Mouse (Mus musculus): ENCODE results near the gene Gmeb1. TPM values are rescaled to one million over a fixed set of nuclear protein-coding genes. Genes with fewer than 3 reads are reported as not detected.
A peak's percentile ranks its signal among the peaks of the same experiment; 100 is the strongest.
"Not testable (repeated sequence)": the region's sequence is repeated elsewhere in the genome, so short reads cannot be mapped to it uniquely, and the experiment has no call there.

The Gmeb1 gene
- polyA plus RNA-seq, 1 experiment from 2014 or later: 28.8 TPM

DNA sequence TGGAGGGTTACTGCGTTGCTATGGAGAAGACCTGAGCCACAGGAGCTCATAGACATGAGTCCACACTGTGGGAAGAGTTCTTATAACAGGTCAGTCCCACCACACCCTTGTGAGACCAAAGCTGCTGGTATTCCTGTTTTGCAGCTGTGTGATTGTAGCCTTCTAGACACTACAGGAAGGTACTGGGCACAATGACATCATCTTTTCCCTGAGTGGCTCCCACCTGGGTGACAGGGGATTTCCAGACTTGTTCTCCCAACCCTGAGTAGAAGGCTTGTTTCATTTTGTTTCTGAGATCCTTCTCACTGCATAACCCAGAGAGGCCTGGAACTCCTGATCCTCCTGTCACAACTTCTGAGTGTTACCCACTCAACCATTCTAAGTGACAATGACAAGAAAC lies 38.4 kb upstream of the Gmeb1 start:
- Histone ChIP-seq H3K9me3 (no peaks in the 10 kb centered on the region), H3K4me3 (no peak overlapping the region), H3K27me3 (replicated peaks) (no peaks in the 10 kb centered on the region), H3K27ac (replicated peaks) (no peak overlapping the region), H3K4me2 (no peak overlapping the region), H3K9ac (no peak overlapping the region), H3K36me3 (no peaks in the 10 kb centered on the region), H3K4me1 (peaks cover 19% of the 10 kb centered on the region)
- ATAC-seq (ENCODE audit: extremely low read depth, insufficient number of reproducible peaks, low FRiP score, low TSS enrichment): no peak
- WGBS: 97% methylated on average over 1 of the region's 1 CpGs

DNA sequence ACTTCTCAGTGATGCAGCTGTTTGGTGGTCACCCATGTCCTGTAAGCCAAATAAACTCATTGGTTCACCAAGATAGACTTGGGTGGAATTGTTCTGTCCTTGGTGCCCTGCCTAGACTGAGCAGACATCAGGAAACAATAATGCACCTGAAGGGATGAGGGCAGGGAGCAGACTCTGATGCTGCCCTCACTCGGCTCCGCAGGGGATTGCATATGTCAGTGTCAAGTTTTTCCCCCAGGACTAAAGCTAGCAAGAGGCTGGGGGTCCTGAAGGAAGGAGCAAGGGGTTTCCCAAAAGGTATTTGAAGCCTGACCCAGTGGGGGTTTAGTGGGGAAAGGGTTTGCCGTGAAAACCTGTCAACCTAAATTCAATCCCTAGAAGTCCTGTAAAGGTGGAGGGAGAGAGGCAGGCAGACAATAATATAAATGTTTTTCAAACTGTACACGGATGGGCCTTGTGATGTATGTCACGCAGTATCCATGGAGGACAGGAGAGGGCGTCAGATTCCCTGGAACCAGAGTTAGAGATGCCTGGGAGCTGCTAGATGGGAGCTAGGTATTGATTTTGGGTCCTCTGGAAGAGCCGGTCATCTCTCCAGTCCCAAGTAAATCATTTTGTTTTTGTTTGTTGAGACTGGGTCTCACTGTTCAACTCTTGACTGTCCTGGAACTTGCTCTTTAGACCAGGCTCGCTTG lies 34.4 kb upstream of the Gmeb1 start:
- H3K4me1 ChIP-seq: no peaks in the 10 kb centered on the region

DNA sequence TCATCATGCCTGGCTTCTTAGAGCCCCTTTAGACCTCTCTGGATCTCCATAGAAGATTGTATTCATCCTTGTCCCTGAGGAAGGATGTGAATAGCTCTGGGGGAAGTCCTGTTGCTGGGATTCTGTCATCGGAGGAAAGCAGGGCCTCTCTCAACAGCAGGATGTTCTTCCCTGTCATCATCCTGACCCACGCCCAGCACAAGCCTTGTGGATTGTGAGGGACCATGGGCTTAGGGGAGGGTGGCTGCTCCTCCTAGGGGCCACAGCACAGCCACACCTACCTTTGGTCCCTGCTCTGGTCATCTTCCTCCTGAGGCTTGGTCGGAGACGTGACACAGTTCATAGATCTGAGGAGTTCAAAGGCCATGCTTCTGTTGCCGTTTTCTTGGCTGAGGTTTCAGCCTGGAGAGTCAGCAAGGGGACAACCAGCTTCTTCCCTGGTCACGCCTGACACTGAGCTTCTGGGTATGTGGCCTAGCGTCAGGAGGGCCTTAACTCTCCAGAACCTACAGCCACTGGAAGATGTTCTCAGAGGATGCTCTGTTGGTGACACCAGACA lies 32.4 kb upstream of the Gmeb1 start:
- Histone ChIP-seq H3K27me3 (replicated peaks) (no peaks in the 10 kb centered on the region), H3K9me3 (peaks cover 5% of the 10 kb centered on the region), H3K4me1 (no peaks in the 10 kb centered on the region), H3K9ac (no peak overlapping the region), H3K4me2 (no peak overlapping the region), H3K36me3 (peaks cover 47% of the 10 kb centered on the region), H3K27ac (replicated peaks) (no peak overlapping the region), H3K4me3 (no peak overlapping the region)
- WGBS: 73% methylated on average over 7 of the region's 7 CpGs
- ATAC-seq (ENCODE audit: extremely low read depth, insufficient number of reproducible peaks, low FRiP score, low TSS enrichment): no peak

More for the DNA sequence above, 34.4 kb upstream of the Gmeb1 start:
- Histone ChIP-seq H3K36me3 (peaks cover 34% of the 10 kb centered on the region), H3K4me2 (no peak overlapping the region), H3K27me3 (replicated peaks) (no peaks in the 10 kb centered on the region), H3K4me3 (no peak overlapping the region), H3K9ac (no peak overlapping the region), H3K27ac (replicated peaks) (no peak overlapping the region), H3K9me3 (peaks cover 5% of the 10 kb centered on the region)
- ATAC-seq (ENCODE audit: extremely low read depth, insufficient number of reproducible peaks, low FRiP score, low TSS enrichment): no peak
- WGBS: 44% methylated on average over 8 of the region's 8 CpGs

DNA sequence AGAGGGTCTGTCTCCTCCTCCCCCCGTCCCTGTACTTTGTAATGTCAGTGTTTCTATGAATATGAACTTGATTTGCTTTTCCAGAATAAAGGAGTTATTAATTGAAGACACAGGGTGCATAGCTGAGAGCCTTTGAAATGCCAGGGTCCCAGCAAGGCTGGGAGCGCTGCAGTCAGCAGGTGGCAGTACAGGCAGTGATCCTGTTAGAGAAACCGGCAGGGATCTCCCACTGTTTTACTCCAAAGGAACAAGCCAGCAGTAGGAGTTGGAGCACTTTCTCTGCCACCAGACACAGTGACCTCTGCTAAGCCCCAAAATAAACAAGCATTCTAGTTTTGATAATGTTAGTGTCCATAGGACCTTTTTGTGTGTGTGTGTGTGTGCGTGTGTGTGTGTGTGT lies 31.6 kb upstream of the Gmeb1 start:
- Histone ChIP-seq H3K36me3 (peaks cover 47% of the 10 kb centered on the region), H3K27ac (replicated peaks) (no peak overlapping the region), H3K9ac (no peak overlapping the region), H3K27me3 (replicated peaks) (no peaks in the 10 kb centered on the region), H3K4me1 (no peaks in the 10 kb centered on the region), H3K9me3 (peaks cover 5% of the 10 kb centered on the region), H3K4me2 (no peak overlapping the region), H3K4me3 (no peak overlapping the region)
- no peak for ATAC-seq (ENCODE audit: extremely low read depth, insufficient number of reproducible peaks, low FRiP score, low TSS enrichment)
- WGBS: 38% methylated on average over 4 of the region's 4 CpGs

DNA sequence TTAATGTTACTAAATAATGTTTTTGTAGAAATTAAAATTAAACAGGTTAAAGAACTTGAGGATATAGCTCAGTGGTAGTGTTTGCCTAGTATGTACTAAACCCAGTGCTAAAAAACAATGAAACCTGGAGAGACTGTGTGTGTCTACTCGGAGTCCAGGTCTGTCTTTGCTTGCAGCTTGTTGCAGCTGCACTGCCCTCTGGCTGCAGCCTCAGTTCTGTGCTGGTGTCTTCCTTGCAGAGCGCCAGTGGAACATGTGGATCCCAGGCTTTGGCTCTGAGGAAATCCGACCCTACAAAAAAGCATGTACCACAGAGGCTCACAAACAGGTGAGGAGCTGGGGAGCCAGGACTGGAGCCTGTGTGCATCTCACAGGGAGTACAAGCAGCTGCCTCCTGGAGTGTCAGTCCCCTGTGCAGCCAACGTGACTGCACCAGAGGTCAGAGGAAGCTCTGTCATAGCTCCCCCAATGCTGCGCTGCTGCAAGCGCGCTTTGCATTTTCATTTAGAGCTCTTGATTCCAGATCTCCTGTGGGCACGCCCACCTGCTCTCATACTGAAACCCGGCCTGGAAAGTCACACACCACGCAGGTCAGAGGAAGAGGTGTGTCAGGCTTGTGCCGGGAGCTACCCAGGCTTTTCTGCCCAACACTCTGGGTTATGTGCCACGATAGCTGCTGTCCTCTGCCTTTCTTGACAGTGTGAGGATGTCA lies 30.4 kb upstream of the Gmeb1 start:
- ATAC-seq (ENCODE audit: extremely low read depth, insufficient number of reproducible peaks, low FRiP score, low TSS enrichment): no peak
- Histone ChIP-seq H3K9ac (no peak overlapping the region), H3K4me3 (no peak overlapping the region), H3K27me3 (replicated peaks) (no peaks in the 10 kb centered on the region), H3K4me1 (no peaks in the 10 kb centered on the region), H3K36me3 (peaks cover 56% of the 10 kb centered on the region), H3K4me2 (no peak overlapping the region), H3K27ac (replicated peaks) (no peak overlapping the region), H3K9me3 (peaks cover 5% of the 10 kb centered on the region)
- 83% methylated on average over 12 of the region's 12 CpGs for WGBS

DNA sequence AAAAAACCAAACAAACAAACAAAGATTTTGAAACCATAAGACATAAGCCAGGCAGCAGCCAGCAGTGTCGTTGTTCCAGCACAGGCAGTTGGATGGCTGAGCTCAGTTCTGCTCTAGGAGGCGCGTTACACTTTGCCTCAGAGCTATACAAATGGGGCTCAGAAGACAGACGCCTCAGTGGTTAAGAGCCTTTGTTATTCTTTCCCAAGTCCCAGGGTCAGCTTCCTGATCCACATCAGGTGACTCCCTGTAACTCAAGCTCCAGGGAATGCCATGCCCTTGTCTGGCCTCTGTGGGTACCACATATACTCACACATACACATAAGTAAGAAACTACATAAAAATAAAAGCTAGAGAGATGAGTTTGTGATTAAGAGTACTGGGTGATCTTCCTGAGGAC lies 29.7 kb upstream of the Gmeb1 start:
- Histone ChIP-seq H3K27ac (replicated peaks) (no peak overlapping the region), H3K4me1 (no peaks in the 10 kb centered on the region), H3K4me2 (no peak overlapping the region), H3K4me3 (no peak overlapping the region), H3K9me3 (peaks cover 5% of the 10 kb centered on the region), H3K9ac (no peak overlapping the region), H3K36me3 (peaks cover 63% of the 10 kb centered on the region), H3K27me3 (replicated peaks) (no peaks in the 10 kb centered on the region)
- no peak for ATAC-seq (ENCODE audit: extremely low read depth, insufficient number of reproducible peaks, low FRiP score, low TSS enrichment)
- 95% methylated on average over 4 of the region's 4 CpGs for WGBS

DNA sequence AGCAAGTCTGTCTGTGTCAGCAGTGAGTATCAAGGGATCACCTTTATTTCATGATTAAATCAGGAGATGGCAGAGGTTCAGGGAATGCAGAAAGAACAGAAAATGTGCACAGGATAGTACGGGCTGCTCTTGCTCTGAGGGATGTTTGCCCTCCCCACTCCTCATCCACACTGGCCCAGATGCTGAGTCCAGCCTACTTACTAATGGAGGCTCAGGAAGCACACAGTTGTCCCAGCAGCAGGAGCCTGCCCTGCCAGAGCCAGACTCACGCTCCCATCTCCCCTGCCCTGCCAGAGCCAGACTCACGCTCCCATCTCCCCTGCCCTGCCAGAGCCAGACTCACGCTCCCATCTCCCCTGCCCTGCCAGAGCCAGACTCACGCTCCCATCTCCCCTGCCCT lies 27.4 kb upstream of the Gmeb1 start:
- WGBS: 81% methylated on average over 4 of the region's 5 CpGs
- not testable (repeated sequence) for H3K27ac ChIP-seq (replicated peaks); H3K9me3 ChIP-seq; H3K27me3 ChIP-seq (replicated peaks); H3K4me3 ChIP-seq; H3K9ac ChIP-seq; ATAC-seq (ENCODE audit: extremely low read depth, insufficient number of reproducible peaks, low FRiP score, low TSS enrichment); H3K4me2 ChIP-seq; H3K4me1 ChIP-seq
- peaks cover 75% of the 10 kb centered on the region for H3K36me3 ChIP-seq

DNA sequence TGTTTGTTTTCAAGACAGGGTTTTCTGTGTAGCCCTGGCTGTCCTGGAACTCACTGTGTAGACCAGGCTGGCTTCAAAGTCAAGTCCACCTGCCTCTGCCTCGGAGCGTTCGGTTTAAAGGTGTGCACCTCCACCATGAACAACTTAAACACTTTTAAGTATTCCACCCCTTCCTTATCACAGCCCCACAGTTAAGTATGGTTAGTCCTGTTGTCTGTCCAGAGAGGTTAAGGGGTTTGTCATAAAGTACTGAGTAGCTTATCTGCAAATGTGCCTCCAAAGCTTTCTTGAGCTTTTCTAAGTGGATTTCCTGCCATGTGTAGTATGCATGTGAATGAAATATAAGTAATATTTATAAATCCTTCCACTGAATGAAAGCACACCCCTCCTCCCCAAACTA lies 14.5 kb upstream of the Gmeb1 start:
- Histone ChIP-seq H3K4me2 (peak overlapping the region; percentile 98), H3K27me3 (replicated peaks) (no peaks in the 10 kb centered on the region), H3K27ac (replicated peaks) (no peak overlapping the region), H3K9me3 (no peaks in the 10 kb centered on the region), H3K36me3 (peaks cover 8% of the 10 kb centered on the region), H3K4me3 (no peak overlapping the region), H3K9ac (peak overlapping the region; percentile 33; the same call in 1 of the 2 replicates), H3K4me1 (peaks cover 22% of the 10 kb centered on the region)
- ATAC-seq (ENCODE audit: extremely low read depth, insufficient number of reproducible peaks, low FRiP score, low TSS enrichment): no peak
- 71% methylated on average over 3 of the region's 3 CpGs for WGBS

DNA sequence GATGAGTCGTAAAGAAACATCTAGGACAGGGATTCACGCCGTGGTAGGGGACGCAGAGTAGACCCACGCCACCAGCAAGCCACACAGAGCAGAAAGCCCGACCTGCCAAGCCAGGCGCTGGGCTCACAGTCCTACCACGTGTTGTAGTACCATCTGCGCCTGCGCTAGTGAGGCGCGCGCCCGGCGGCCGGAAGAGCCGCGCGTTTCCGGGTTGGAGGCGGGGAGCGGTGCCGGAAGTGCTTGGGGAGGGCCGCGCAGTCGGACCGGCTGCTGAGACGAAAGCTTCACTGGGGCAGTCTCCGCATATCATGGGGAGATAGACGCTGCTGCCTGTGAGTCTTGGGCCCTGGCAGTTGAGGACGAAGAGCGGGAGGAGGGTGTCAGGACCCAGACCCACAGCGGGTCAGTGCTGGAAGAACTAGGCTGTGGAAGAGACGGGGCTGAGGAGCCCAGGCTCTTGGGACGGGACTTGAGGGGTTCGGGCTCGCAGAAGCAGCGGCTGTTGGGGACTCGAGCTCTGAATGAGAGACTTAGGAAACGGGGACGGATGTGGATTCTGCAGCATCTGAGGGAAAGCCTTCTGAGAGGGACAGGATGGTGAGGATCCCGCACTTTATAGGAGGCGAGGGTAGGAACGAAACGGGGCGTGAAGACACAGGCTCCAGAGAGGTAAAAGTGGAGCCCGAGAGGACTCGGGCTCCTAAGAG lies 12.9 kb upstream of the Gmeb1 start, which contains the start of gene Taf12:
Gene Taf12, plus strand, starts transcription at position 220 of the 707 bp plus-strand sequence.
- peak within 1 kb of the TSS; percentile 98 for H3K4me2 ChIP-seq
- H3K27me3 ChIP-seq (replicated peaks): no peaks in the 10 kb centered on the region
- H3K4me1 ChIP-seq: peaks cover 27% of the 10 kb centered on the region
- peak within 1 kb of the TSS; percentile 97 for H3K9ac ChIP-seq
- WGBS: under 1% methylated on average over 48 of the region's 48 CpGs
- no peaks in the 10 kb centered on the region for H3K9me3 ChIP-seq
- ATAC-seq (ENCODE audit: extremely low read depth, insufficient number of reproducible peaks, low FRiP score, low TSS enrichment): peak; percentile 90
- H3K36me3 ChIP-seq: peaks cover 3% of the 10 kb centered on the region; the same call in 1 of the 2 replicates
- peak within 1 kb of the TSS; percentile 89 for H3K4me3 ChIP-seq
- peak within 1 kb of the TSS; percentile 94 for H3K27ac ChIP-seq (replicated peaks)

DNA sequence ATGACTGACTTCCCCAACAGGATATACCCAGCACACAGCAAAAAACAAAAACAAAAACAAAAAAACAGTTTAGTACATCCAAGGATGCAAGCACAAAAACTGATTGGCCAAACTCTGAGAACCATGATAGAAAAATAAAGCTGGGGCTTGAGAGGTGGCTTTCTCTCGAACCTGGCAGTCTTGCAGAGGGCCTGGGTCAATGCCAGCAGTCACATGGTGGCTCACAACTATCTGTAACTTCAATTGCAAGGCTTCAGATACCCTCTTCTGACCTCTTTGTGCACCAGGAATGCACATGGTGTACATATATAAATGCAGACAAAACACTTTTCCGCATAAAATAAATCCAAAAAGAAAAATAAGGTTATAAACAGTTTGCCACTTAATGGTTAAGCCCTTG lies 11.8 kb upstream of the Gmeb1 start:
- Histone ChIP-seq H3K9ac (peak overlapping the region; percentile 97), H3K4me1 (peaks cover 27% of the 10 kb centered on the region), H3K4me3 (peak overlapping the region; percentile 89), H3K27ac (replicated peaks) (no peak overlapping the region), H3K27me3 (replicated peaks) (no peaks in the 10 kb centered on the region), H3K9me3 (no peaks in the 10 kb centered on the region), H3K4me2 (peak overlapping the region; percentile 98), H3K36me3 (peaks cover 3% of the 10 kb centered on the region; the same call in 1 of the 2 replicates)
- ATAC-seq (ENCODE audit: extremely low read depth, insufficient number of reproducible peaks, low FRiP score, low TSS enrichment): no peak
- WGBS: 53% methylated on average over 2 of the region's 2 CpGs

All from heart, embryonic 13.5 days (tissue).